Comparison of ENCODE assay signal across 8 mouse cellular contexts in genomic region chrX:166652400-166652799, GRCm38 (mm10).
A peak's percentile ranks its signal among the peaks of the same experiment; 100 is the strongest.
DNase-seq lines count a peak whose midpoint lies in the region; ATAC-seq and TF ChIP-seq lines count a peak whose summit lies in the region.

No protein-coding gene starts in this region.

- H3K27ac ChIP-seq in kidney, adult 2 months (ENCODE audit: insufficient read depth, low read depth, low read length) = no peak overlapping the region
- no peak overlapping the region for H3K27ac ChIP-seq in kidney, embryonic 15.5 days
- no peak overlapping the region for H3K27ac ChIP-seq in forebrain, embryonic 15.5 days (replicated peaks)
- H3K27ac ChIP-seq in limb, embryonic 10.5 days = no peak overlapping the region
- H3K27ac ChIP-seq in neural tube, embryonic 13.5 days (replicated peaks) = no peak overlapping the region

- no peaks in the 10 kb centered on the region for H3K4me1 ChIP-seq in kidney, adult 2 months (ENCODE audit: control insufficient read depth, insufficient read depth, low read length)
- H3K4me1 ChIP-seq in kidney, embryonic 15.5 days = no peaks in the 10 kb centered on the region
- H3K4me1 ChIP-seq in forebrain, embryonic 15.5 days = no peaks in the 10 kb centered on the region
- no peaks in the 10 kb centered on the region for H3K4me1 ChIP-seq in limb, embryonic 10.5 days
- H3K4me1 ChIP-seq in neural tube, embryonic 13.5 days (replicated peaks) = no peaks in the 10 kb centered on the region

- no peak overlapping the region for H3K9ac ChIP-seq in kidney, embryonic 15.5 days
- H3K9ac ChIP-seq in forebrain, embryonic 15.5 days (replicated peaks) = no peak overlapping the region
- H3K9ac ChIP-seq in neural tube, embryonic 13.5 days = no peak overlapping the region

- H3K4me2 ChIP-seq in kidney, embryonic 15.5 days = no peak overlapping the region
- H3K4me2 ChIP-seq in forebrain, embryonic 15.5 days (replicated peaks) = no peak overlapping the region
- H3K4me2 ChIP-seq in neural tube, embryonic 13.5 days = no peak overlapping the region

- 63% methylated on average over 3 of the region's 3 CpGs for WGBS in kidney, adult 2 months
- WGBS in kidney, embryonic 15.5 days = 66% methylated on average over 3 of the region's 3 CpGs
- 67% methylated on average over 3 of the region's 3 CpGs for WGBS in forebrain, embryonic 15.5 days
- 65% methylated on average over 3 of the region's 3 CpGs for WGBS in limb, embryonic 10.5 days
- 65% methylated on average over 3 of the region's 3 CpGs for WGBS in neural tube, embryonic 13.5 days

- H3K4me3 ChIP-seq in kidney, adult 2 months (ENCODE audit: insufficient read depth, low read depth, low read length) = no peak overlapping the region
- no peak overlapping the region for H3K4me3 ChIP-seq in kidney, embryonic 15.5 days (replicated peaks)
- H3K4me3 ChIP-seq in forebrain, embryonic 15.5 days = no peak overlapping the region
- no peak overlapping the region for H3K4me3 ChIP-seq in limb, embryonic 10.5 days
- H3K4me3 ChIP-seq in neural tube, embryonic 13.5 days = no peak overlapping the region

- no peaks in the 10 kb centered on the region for H3K36me3 ChIP-seq in kidney, adult 2 months (ENCODE audit: control insufficient read depth, insufficient read depth, low read length)
- H3K36me3 ChIP-seq in kidney, embryonic 15.5 days = no peaks in the 10 kb centered on the region
- no peaks in the 10 kb centered on the region for H3K36me3 ChIP-seq in forebrain, embryonic 15.5 days
- H3K36me3 ChIP-seq in limb, embryonic 10.5 days = no peaks in the 10 kb centered on the region
- H3K36me3 ChIP-seq in neural tube, embryonic 13.5 days = no peaks in the 10 kb centered on the region

- DNase-seq in kidney, adult 2 months = peak; percentile 40
- peak; percentile 35 for DNase-seq in limb, embryonic 10.5 days (ENCODE audit: low spot score)
- no peak for DNase-seq in urinary bladder, adult 18-20 months (ENCODE audit: low spot score in 2 of 2)

- no peak for ATAC-seq in kidney, embryonic 15.5 days (replicated peaks; ENCODE audit: low FRiP score)
- peak; percentile 69 for ATAC-seq in CD4-positive, CD25-positive, alpha-beta regulatory T cell, adult 4 months
- peak; percentile 57 for ATAC-seq in activated CD4-positive, CD25-positive, alpha-beta regulatory T cell, adult 4 months
- peak; percentile 57; the same call in 1 of the 2 replicates for ATAC-seq in forebrain, embryonic 15.5 days (replicated peaks)
- 0 out of 2 replicates have a peak, but pooled peaks have one; percentile 32 for ATAC-seq in neural tube, embryonic 13.5 days (ENCODE audit: low read depth)

- TF ChIP-seq CTCF in kidney, adult 2 months (conservative IDR thresholded peaks at IDR 0.05; ENCODE audit: insufficient read depth, insufficient read length, low read depth, low read length) = peak; percentile 57

- H3K27me3 ChIP-seq in kidney, adult 2 months (replicated peaks; ENCODE audit: control insufficient read depth, insufficient read depth, low read length) = no peaks in the 10 kb centered on the region
- peaks cover 40% of the 10 kb centered on the region for H3K27me3 ChIP-seq in kidney, embryonic 15.5 days
- H3K27me3 ChIP-seq in forebrain, embryonic 15.5 days = no peaks in the 10 kb centered on the region
- peaks cover 70% of the 10 kb centered on the region for H3K27me3 ChIP-seq in limb, embryonic 10.5 days (ENCODE audit: low read depth, poor library complexity, severe bottlenecking)
- peaks cover 23% of the 10 kb centered on the region for H3K27me3 ChIP-seq in neural tube, embryonic 13.5 days

- H3K9me3 ChIP-seq in kidney, embryonic 15.5 days (replicated peaks) = no peaks in the 10 kb centered on the region
- no peaks in the 10 kb centered on the region for H3K9me3 ChIP-seq in forebrain, embryonic 15.5 days
- no peaks in the 10 kb centered on the region for H3K9me3 ChIP-seq in limb, embryonic 10.5 days (replicated peaks)
- no peaks in the 10 kb centered on the region for H3K9me3 ChIP-seq in neural tube, embryonic 13.5 days

- TF ChIP-seq POLR2A in kidney, adult 2 months (IDR thresholded peaks at IDR 0.05; ENCODE audit: low read depth, low read length) = no peak

Comparison
In these comparisons a context has a peak if more than half of its experiments do, and no peak if none do; other contexts are left out.
1. DNase-seq: peak in kidney, adult 2 months (single experiment) and limb, embryonic 10.5 days (single experiment); none in urinary bladder, adult 18-20 months (0 of 2).